Mouse (Mus musculus): ENCODE results near the gene Etfa.

Gene Etfa

DNA sequence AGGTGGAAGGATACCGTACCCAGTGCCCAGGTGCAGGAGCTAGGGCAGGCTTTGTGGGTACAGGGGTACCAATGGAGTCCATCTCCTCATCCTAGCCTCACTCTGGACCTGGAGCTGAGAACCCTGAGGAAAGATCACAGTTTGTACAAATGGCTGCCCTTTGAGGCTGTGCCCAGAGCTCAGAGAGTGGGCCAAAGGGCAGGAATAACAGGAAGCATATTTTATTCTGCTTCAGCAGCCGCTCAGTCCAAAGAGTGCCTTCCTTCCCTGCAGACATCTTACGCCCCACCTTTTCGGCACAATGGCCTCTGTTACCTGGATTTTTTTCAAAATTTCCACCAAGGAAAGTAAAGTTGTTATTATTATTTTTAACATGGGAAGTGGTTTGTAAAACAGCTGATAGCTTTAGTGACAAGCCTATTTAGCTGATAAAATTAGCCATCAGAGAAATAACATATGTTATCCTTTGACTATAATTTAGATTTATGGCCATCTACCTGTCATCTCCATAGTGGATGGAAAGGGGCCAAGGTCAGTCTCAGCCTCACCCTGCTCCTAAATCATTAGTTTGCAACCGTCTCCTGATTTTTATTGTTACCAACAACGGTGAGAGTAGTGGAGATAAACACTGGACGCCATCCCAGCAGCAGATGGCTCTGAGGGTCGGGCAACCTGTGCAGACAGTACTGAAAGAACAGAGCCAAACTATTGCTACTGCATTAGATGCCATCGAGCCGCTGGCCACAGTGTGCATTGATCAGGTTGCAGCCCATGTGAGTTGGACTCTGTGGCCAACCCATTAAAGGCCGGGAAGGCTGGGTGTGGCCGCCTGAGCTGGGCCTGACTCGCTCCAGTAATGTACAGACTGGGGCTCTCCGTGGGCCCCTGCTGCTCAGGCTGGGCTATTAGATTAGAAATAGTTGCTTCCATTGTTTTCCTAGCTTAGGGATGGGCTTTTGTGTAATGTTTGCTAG lies 88.3 kb downstream of the Etfa start:
- DNase-seq (ENCODE audit: low spot score in 2 of 2), result no peak

DNA sequence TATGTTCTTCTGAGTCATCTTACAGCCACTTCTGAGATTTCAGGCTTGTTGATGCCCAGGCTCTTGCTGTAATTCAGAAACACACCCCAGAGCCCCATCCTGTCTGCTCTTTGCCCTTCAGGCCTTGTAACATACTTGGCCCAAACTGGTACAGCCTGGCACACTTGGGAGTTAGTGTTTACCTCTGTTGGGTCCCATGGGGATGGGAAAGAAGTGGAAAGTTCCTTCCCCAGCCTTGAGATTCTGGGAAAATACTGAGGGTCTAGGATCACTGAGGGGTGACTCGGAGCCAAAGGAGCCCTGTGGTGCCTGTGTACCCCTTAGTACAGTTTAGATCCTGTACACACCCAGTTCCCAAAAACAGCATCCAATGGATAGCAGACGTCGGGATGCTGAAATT lies 90.3 kb downstream of the Etfa start:
- DNase-seq (ENCODE audit: low spot score in 2 of 2), result no peak

- DNase-seq (ENCODE audit: low spot score in 2 of 2), result no peak
These were observed 100.9 kb downstream of the Etfa start for GRCm38 (mm10) chr9:55411154-55411553.

- no peak for DNase-seq (ENCODE audit: low spot score in 2 of 2)
These were observed 101.6 kb downstream of the Etfa start for GRCm38 (mm10) chr9:55410430-55410829.

- DNase-seq (ENCODE audit: low spot score in 2 of 2), result no peak
These were observed 102.2 kb downstream of the Etfa start for GRCm38 (mm10) chr9:55409833-55410232.

GRCm38 (mm10) chr9:55408851-55409250 lies 103.2 kb downstream of the Etfa start:
- DNase-seq (ENCODE audit: low spot score in 2 of 2), result no peak

DNA sequence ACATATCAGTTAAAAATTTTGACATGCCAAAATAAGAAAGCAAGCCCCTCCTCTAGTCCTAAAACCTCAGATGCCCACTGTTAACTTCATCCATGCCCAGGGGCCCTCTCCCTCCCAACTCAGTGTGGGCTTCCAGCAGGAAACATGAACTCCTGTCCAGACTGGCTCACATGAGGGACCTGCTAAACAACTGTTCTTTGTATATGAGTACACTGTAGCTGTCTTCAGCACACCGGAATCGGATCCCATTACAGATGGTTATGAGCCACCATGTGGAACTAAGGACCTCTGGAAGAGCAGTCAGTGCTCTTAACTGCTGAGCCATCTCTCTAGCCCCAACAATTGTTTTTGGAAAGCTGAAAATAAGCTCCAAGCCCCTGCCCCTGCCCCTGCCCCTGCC lies 105.3 kb downstream of the Etfa start:
- DNase-seq (ENCODE audit: low spot score in 2 of 2), result no peak

- no peak for DNase-seq (ENCODE audit: low spot score in 2 of 2)
These were observed 106.9 kb downstream of the Etfa start for GRCm38 (mm10) chr9:55404976-55405702.

All from frontal cortex, postnatal 14 days (tissue).